Mouse (Mus musculus) stomach, embryonic 14.5 days (tissue): ENCODE measurements around the gene Cggbp1. TPM values are rescaled to one million over a fixed set of nuclear protein-coding genes. Genes with fewer than 3 reads are reported as not detected.
A peak's percentile ranks its signal among the peaks of the same experiment; 100 is the strongest.

Source experiments
- ATAC-seq: fragments of 200-750 bp; cut with Nextera tagmentation; 2 replicates; pipeline ENCODE4 v1.8.0; 2017; ENCODE audit warnings: low read depth, moderate TSS enrichment; ENCODE audit not compliant: insufficient number of reproducible peaks, insufficient read depth, low FRiP score
- H3K27ac ChIP-seq: fragments of 300-500 bp; sonication (generic); 2 replicates; pipeline ENCODE4 v1.5.1; 2014; ENCODE audit warnings: mild to moderate bottlenecking, low read length, moderate library complexity, mixed read lengths
- H3K27me3 ChIP-seq: fragments of 300-500 bp; sonication (generic); 2 replicates; pipeline ENCODE4 v1.6.1; 2014; ENCODE audit warnings: low read length, control low read depth, mixed read lengths; ENCODE audit not compliant: control insufficient read depth, insufficient read depth
- H3K36me3 ChIP-seq: fragments of 300-500 bp; sonication (generic); 2 replicates; pipeline ENCODE4 v1.6.1; 2014; ENCODE audit warnings: mild to moderate bottlenecking, control low read depth, low read length, moderate library complexity, mixed read lengths; ENCODE audit not compliant: control insufficient read depth, insufficient read depth
- H3K4me1 ChIP-seq: fragments of 300-500 bp; sonication (generic); 2 replicates; pipeline ENCODE4 v1.6.1; 2014; ENCODE audit warnings: low read length, control low read depth, mixed read lengths; ENCODE audit not compliant: control insufficient read depth, insufficient read depth
- H3K4me2 ChIP-seq: fragments of 300-500 bp; sonication (generic); replicated peaks from 2 replicates; pipeline ENCODE4 v1.6.1; 2014; ENCODE audit warnings: low read depth, low read length, control low read depth
- H3K4me3 ChIP-seq: fragments of 300-500 bp; sonication (generic); 2 replicates; pipeline ENCODE4 v1.5.1; 2014; ENCODE audit warnings: low read depth, low read length, control low read depth
- H3K9ac ChIP-seq: fragments of 300-500 bp; sonication (generic); replicated peaks from 2 replicates; pipeline ENCODE4 v1.6.1; 2014; ENCODE audit warnings: low read depth, mild to moderate bottlenecking, control low read depth, low read length, moderate library complexity, mixed read lengths
- H3K9me3 ChIP-seq: fragments of 300-500 bp; sonication (generic); 2 replicates; pipeline ENCODE4 v1.6.1; 2016; ENCODE audit warnings: low read depth, low read length, control low read depth; ENCODE audit not compliant: control insufficient read depth
- WGBS: fragments of 180-500 bp; shearing (Covaris S2); extraction: QIAGEN DNeasy Blood & Tissue Kit; methylation state at CpG from one replicate; pipeline ENCODE4 v1.1.7; 2014; 5-methylcytosine and 5-hydroxymethylcytosine counted together
- polyA plus RNA-seq: library from polyadenylated mRNA; unstranded; fragments of >200 nt; fragmentation: Nextera tagmentation; extraction: Ambion mirVana; gene quantifications from 2 replicates; pipeline ENCODE4 v1.2.1, GENCODE M21; 2014

Cggbp1 gene
- polyA plus RNA-seq, 1 experiment from 2014 or later: 84.4 TPM

DNA sequence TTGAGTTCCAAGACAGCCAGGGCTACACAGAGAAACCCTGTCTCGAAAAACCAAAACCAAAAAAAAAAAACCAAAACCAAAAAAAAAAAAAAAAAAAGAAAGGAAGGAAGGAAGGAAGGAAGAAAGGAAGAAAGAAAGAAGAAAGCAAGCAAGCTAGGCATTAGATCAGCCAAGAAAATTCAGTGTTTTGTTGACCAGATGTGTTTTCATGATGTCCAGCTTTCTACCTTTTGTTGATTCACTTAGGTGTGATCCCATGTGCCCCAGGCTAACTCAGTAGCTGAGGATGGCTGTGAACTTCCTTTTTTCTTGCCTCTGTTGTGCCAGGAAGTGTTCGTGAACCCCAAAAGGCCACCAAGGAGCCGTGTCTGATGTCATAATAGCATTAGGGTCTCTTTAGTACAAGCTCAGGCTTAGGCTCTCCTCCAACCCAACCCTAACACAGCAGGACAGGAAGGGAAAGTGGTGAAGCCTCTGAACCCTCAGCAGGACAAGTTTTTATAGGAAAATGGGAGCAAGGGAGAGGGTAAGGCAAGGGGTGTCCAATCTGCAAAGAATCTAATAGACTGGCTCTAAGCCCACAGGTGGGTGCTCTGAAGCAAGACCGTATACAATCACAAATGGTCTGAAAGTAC lies 25.0 kb downstream of the Cggbp1 start:
- H3K9me3 ChIP-seq: no peaks in the 10 kb centered on the region
- no peak overlapping the region for H3K4me2 ChIP-seq
- H3K4me1 ChIP-seq: no peaks in the 10 kb centered on the region
- no peak overlapping the region for H3K4me3 ChIP-seq
- WGBS: 76% methylated on average over 4 of the region's 4 CpGs
- no peaks in the 10 kb centered on the region for H3K36me3 ChIP-seq
- H3K27me3 ChIP-seq: no peaks in the 10 kb centered on the region
- no peak overlapping the region for H3K27ac ChIP-seq
- no peak for ATAC-seq
- no peak overlapping the region for H3K9ac ChIP-seq

DNA sequence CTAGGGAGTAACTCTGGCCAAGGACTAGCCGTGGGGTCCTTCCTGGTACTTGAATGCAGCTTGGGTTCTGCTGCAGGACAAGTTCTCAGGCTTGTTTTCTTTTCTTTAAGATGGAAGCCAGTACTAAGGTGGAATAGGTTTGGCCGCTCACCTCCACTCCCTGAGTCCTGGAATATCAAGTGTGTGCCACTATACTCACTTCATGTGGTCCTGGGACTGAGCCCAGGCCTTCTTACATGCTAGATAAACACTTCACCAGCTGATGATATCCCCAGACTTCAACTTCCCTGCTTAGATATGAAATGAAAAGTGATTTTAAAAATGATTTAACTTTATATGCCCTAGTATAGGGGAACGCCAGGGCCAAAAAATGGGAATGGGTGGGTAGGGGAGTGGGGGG lies 25.5 kb downstream of the Cggbp1 start:
- Histone ChIP-seq H3K27me3 (no peaks in the 10 kb centered on the region), H3K4me3 (no peak overlapping the region), H3K4me1 (no peaks in the 10 kb centered on the region), H3K36me3 (no peaks in the 10 kb centered on the region), H3K9ac (no peak overlapping the region), H3K4me2 (no peak overlapping the region), H3K9me3 (no peaks in the 10 kb centered on the region), H3K27ac (no peak overlapping the region)
- no peak for ATAC-seq
- WGBS: 87% methylated on average over 3 of the region's 3 CpGs

DNA sequence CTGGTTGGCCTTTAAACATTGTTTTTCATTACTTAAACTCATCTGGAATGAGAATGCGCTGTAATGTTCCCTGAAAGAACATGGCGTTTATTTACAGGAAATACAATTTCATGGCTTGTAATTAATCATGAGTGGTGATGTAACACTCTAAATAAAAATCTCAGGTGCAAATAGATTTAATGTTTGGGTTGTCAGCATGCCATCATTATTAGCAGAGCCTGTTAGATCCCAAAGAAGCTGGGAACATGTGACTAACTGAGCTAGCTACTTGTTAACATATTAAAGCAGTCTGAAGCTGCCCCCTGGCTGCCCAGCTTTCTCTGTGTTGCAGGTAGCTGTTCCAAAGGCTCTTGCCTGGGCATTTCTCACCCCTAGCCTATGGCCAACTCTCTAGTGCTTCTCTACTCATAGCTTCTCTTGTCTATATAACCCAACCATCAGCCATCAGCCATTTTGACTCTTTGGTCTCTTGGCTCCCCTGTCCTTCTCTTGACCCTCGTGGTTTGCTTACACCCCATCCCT lies 26.9 kb downstream of the Cggbp1 start:
- Histone ChIP-seq H3K4me2 (no peak overlapping the region), H3K36me3 (no peaks in the 10 kb centered on the region), H3K4me3 (no peak overlapping the region), H3K27ac (no peak overlapping the region), H3K27me3 (no peaks in the 10 kb centered on the region), H3K9me3 (no peaks in the 10 kb centered on the region), H3K4me1 (peaks cover under 1% of the 10 kb centered on the region; the same call in 1 of the 2 replicates), H3K9ac (no peak overlapping the region)
- no peak for ATAC-seq
- 84% methylated on average over 3 of the region's 3 CpGs for WGBS

DNA sequence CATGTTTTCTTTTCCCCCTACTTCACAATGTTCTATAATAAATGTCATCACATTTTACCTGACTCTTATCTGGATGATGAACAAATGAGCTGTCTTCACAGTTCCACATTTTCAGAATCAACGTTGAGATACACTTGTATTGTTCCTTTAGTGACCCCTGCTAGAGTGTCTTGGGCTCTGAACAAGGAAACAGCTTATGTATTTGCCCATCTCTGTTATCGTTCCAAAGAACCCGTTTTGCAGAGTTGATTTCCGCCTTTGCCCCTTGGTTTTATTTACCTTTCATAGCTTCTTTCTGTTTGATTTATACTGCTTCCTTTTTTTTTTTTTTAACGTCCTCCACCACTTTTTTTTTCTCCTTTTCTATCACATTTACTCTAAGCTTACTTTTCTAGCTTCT lies 27.9 kb downstream of the Cggbp1 start:
- no peak overlapping the region for H3K9ac ChIP-seq
- no peaks in the 10 kb centered on the region for H3K27me3 ChIP-seq
- no peaks in the 10 kb centered on the region for H3K36me3 ChIP-seq
- WGBS: 46% methylated on average over 5 of the region's 5 CpGs
- no peak overlapping the region for H3K4me2 ChIP-seq
- no peak overlapping the region for H3K27ac ChIP-seq
- peaks cover 7% of the 10 kb centered on the region; the same call in 1 of the 2 replicates for H3K4me1 ChIP-seq
- no peaks in the 10 kb centered on the region for H3K9me3 ChIP-seq
- ATAC-seq: no peak
- no peak overlapping the region for H3K4me3 ChIP-seq

DNA sequence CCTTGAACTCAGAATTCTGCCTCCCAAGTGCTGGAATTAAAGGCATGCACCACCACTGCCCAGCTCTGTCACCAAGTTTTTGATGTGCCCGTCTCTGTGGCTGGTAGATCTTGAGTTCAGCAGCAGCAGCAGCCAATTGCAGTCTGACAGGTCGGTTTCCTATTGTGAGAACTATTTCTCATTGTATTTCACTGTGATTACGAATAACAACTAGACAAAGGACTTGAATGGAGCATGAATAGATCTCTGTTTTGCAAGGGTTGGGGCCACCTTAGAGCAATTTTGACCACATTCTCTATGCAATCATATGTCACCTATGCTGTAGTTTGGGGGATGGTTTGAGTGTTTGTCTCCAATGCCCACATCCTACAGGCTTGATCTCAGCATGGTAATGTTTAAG lies 29.2 kb downstream of the Cggbp1 start:
- no peaks in the 10 kb centered on the region for H3K9me3 ChIP-seq
- no peak overlapping the region for H3K4me3 ChIP-seq
- H3K27ac ChIP-seq: no peak overlapping the region
- H3K9ac ChIP-seq: no peak overlapping the region
- H3K36me3 ChIP-seq: no peaks in the 10 kb centered on the region
- peaks cover 7% of the 10 kb centered on the region; the same call in 1 of the 2 replicates for H3K4me1 ChIP-seq
- no peak for ATAC-seq
- H3K4me2 ChIP-seq: no peak overlapping the region
- H3K27me3 ChIP-seq: no peaks in the 10 kb centered on the region
- 81% methylated on average over 3 of the region's 3 CpGs for WGBS

DNA sequence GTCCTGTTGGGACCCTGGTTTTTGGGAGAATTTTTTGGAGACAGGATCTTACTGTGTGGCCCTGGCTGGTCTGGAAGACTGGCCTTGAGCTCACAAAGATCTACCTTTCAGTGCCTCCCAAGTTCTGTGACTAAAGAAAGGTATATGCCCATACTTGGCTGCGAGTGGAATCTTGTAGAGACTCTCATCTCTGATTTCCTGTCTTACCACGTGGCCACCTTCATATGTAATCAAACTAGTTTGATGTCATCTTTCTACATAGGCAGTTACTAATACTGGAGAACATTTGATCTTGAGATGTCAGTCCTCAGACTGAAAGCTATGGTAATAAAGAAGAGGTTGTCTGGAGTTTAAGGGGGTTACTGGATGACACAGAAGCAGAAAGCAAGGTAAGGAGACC lies 29.6 kb downstream of the Cggbp1 start:
- Histone ChIP-seq H3K9me3 (no peaks in the 10 kb centered on the region), H3K4me3 (no peak overlapping the region), H3K4me2 (no peak overlapping the region), H3K4me1 (peaks cover 7% of the 10 kb centered on the region; the same call in 1 of the 2 replicates), H3K36me3 (no peaks in the 10 kb centered on the region), H3K9ac (no peak overlapping the region), H3K27ac (no peak overlapping the region), H3K27me3 (no peaks in the 10 kb centered on the region)
- ATAC-seq: no peak
- WGBS: 79% methylated on average over 2 of the region's 2 CpGs

DNA sequence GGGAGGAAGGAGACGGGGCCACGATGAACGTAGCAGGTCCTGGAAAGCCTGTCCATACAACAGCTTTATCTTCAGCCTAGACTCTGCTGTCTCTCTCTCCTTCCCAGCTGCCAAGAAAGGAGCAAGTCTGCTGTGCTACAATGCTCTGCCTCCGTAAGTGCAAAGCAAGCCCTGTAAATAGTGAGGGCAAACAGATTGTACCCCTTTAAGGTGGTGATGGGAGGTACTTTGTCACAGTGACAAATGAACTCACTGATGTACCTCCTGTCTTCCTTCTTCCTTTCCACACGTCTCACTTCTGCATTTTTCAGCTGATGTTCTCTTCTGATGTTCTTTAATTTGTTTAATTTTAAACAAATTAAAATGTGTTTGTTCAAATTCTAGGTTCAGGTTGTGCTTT lies 32.1 kb downstream of the Cggbp1 start:
- no peak for ATAC-seq
- Histone ChIP-seq H3K9me3 (0 out of 2 replicates have a peak, but pooled peaks cover 2% of the 10 kb centered on the region), H3K27me3 (no peaks in the 10 kb centered on the region), H3K36me3 (no peaks in the 10 kb centered on the region), H3K9ac (no peak overlapping the region), H3K4me3 (no peak overlapping the region), H3K4me1 (peaks cover 7% of the 10 kb centered on the region; the same call in 1 of the 2 replicates), H3K27ac (no peak overlapping the region), H3K4me2 (no peak overlapping the region)
- 28% methylated on average over 5 of the region's 5 CpGs for WGBS

DNA sequence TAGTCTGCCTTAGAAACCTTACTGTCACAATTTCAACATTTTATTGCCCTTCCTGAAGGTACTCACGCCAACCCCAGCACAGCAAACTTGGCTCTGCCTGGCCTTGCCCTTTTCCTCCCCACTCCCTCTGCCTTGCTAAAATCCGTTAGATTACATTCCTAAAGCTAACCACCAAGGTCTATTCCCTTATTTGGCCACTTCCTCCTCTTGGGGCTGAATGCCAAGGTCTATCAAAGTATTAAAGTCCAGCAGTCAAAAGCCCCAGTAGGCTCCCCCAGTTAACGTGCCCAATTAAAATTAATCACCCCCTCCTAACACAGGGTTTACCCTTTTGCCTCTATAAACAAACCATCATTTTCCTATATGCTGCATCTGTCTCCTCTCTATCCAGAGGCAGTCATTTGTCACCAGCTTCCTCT lies 32.6 kb downstream of the Cggbp1 start:
- 5% methylated on average over 3 of the region's 3 CpGs for WGBS
- Histone ChIP-seq H3K27ac (no peak overlapping the region), H3K9ac (no peak overlapping the region), H3K9me3 (0 out of 2 replicates have a peak, but pooled peaks cover 2% of the 10 kb centered on the region), H3K4me2 (no peak overlapping the region), H3K36me3 (no peaks in the 10 kb centered on the region), H3K27me3 (no peaks in the 10 kb centered on the region), H3K4me1 (peaks cover 7% of the 10 kb centered on the region; the same call in 1 of the 2 replicates), H3K4me3 (no peak overlapping the region)
- peak; percentile 33; the same call in 1 of the 2 replicates for ATAC-seq
